Mouse (Mus musculus): ENCODE results near the gene Kl. TPM values are rescaled to one million over a fixed set of nuclear protein-coding genes. Genes with fewer than 3 reads are reported as not detected.
A peak's percentile ranks its signal among the peaks of the same experiment; 100 is the strongest.

The Kl gene
- total and polyA plus RNA-seq, 3 experiments, result not detected

- H3K9ac ChIP-seq (ENCODE audit: insufficient read depth, low read depth), result no peak overlapping the region
Measured at GRCm38 (mm10) chr5:150979341-150980136, 27.1 kb downstream of the Kl start.

GRCm38 (mm10) chr5:150982082-150982481 lies 29.7 kb downstream of the Kl start:
- in situ Hi-C loops (cut with MboI; ENCODE audit: low pct_ligation_motif_present, low pct_unique_long_range_greater_than_20kb, low sequenced_read_pairs), result no loop called here
- Histone ChIP-seq H3K9ac (ENCODE audit: insufficient read depth, low read depth) (no peak overlapping the region), H3K79me2 (replicated peaks; ENCODE audit: control insufficient read depth, extremely low read depth, insufficient read depth, poor library complexity, severe bottlenecking) (no peaks in the 10 kb centered on the region), H3K27ac (ENCODE audit: insufficient read depth, low read depth) (no peak overlapping the region), H3K27me3 (replicated peaks) (no peaks in the 10 kb centered on the region), H3K4me1 (ENCODE audit: control insufficient read depth in 1 of 2, insufficient read depth in 2 of 2) (no peaks in the 10 kb centered on the region), H3K36me3 (replicated peaks in 1 of 2; ENCODE audit: control insufficient read depth in 1 of 2, insufficient read depth in 1 of 2, low read length in 1 of 2) (no peaks in the 10 kb centered on the region), H3K4me3 (replicated peaks in 1 of 3; ENCODE audit: low read depth in 2 of 3, low read length in 2 of 3, poor library complexity in 1 of 3) (no peak overlapping the region), H3K9me3 (replicated peaks; ENCODE audit: low read length) (peaks cover 2% of the 10 kb centered on the region), H3K4me2 (ENCODE audit: insufficient read depth, low read depth, poor library complexity, severe bottlenecking) (no peak overlapping the region)
- no peak for TF ChIP-seq PAX5 (IDR thresholded peaks at IDR 0.05; ENCODE audit: low read length)
- TF ChIP-seq CHD2 (IDR thresholded peaks at IDR 0.05; ENCODE audit: low read length), result no peak
- TF ChIP-seq ZC3H11A (IDR thresholded peaks at IDR 0.05; ENCODE audit: low read depth, low read length), result no peak
- peak in 1 of 2 experiments; percentile 12; a peak in 1 of 4 replicates for TF ChIP-seq CTCF (conservative IDR thresholded peaks at IDR 0.05 in 1 of 2, IDR thresholded peaks at IDR 0.05 in 1 of 2; ENCODE audit: low read depth in 2 of 2, low read length in 2 of 2)
- TF ChIP-seq E2F4 (IDR thresholded peaks at IDR 0.05; ENCODE audit: insufficient replicate concordance, low read depth, low read length), result no peak
- DNase-seq (ENCODE audit: extremely low read depth), result no peak
- dilution Hi-C loops (cut with MboI; ENCODE audit: extremely low pct_ligation_motif_present, extremely low pct_unique_long_range_greater_than_20kb, low sequenced_read_pairs), result no loop called here

More at GRCm38 (mm10) chr5:150979341-150980136, 27.1 kb downstream of the Kl start:
- dilution Hi-C loops (cut with MboI; ENCODE audit: extremely low pct_ligation_motif_present, extremely low pct_unique_long_range_greater_than_20kb, low sequenced_read_pairs), result no loop called here
- no peaks in the 10 kb centered on the region for H3K27me3 ChIP-seq (replicated peaks)
- DNase-seq (ENCODE audit: extremely low read depth), result no peak
- TF ChIP-seq BHLHE40 (IDR thresholded peaks at IDR 0.05; ENCODE audit: low read depth, low read length) (no peak), CHD2 (IDR thresholded peaks at IDR 0.05; ENCODE audit: low read length) (no peak), MAFK (IDR thresholded peaks at IDR 0.05; ENCODE audit: insufficient replicate concordance, low read length) (no peak), NELFE (IDR thresholded peaks at IDR 0.05; ENCODE audit: low read depth, low read length) (no peak), RAD21 (IDR thresholded peaks at IDR 0.05; ENCODE audit: low read depth, low read length) (no peak), CHD1 (IDR thresholded peaks at IDR 0.05; ENCODE audit: low read depth, low read length) (no peak)
- H3K79me2 ChIP-seq (replicated peaks; ENCODE audit: control insufficient read depth, extremely low read depth, insufficient read depth, poor library complexity, severe bottlenecking), result no peaks in the 10 kb centered on the region
- no peak overlapping the region for H3K27ac ChIP-seq (ENCODE audit: insufficient read depth, low read depth)
- in situ Hi-C loops (cut with MboI; ENCODE audit: low pct_ligation_motif_present, low pct_unique_long_range_greater_than_20kb, low sequenced_read_pairs), result no loop called here
- no peak overlapping the region for H3K4me3 ChIP-seq (replicated peaks in 1 of 3; ENCODE audit: low read depth in 2 of 3, low read length in 2 of 3, poor library complexity in 1 of 3)
- peaks cover 2% of the 10 kb centered on the region for H3K9me3 ChIP-seq (replicated peaks; ENCODE audit: low read length)
- no peaks in the 10 kb centered on the region for H3K4me1 ChIP-seq (ENCODE audit: control insufficient read depth in 1 of 2, insufficient read depth in 2 of 2)
- H3K36me3 ChIP-seq (replicated peaks in 1 of 2; ENCODE audit: control insufficient read depth in 1 of 2, insufficient read depth in 1 of 2, low read length in 1 of 2), result no peaks in the 10 kb centered on the region
- no peak overlapping the region for H3K4me2 ChIP-seq (ENCODE audit: insufficient read depth, low read depth, poor library complexity, severe bottlenecking)

- no peak for DNase-seq (ENCODE audit: extremely low read depth)
- dilution Hi-C loops (cut with MboI; ENCODE audit: extremely low pct_ligation_motif_present, extremely low pct_unique_long_range_greater_than_20kb, low sequenced_read_pairs), result no loop called here
- in situ Hi-C loops (cut with MboI; ENCODE audit: low pct_ligation_motif_present, low pct_unique_long_range_greater_than_20kb, low sequenced_read_pairs), result no loop called here
Measured at GRCm38 (mm10) chr5:150994096-150994495, 41.7 kb downstream of the Kl start.

More at GRCm38 (mm10) chr5:150994096-150994495, 41.7 kb downstream of the Kl start:
- H3K4me3 ChIP-seq (replicated peaks in 1 of 3; ENCODE audit: low read depth in 2 of 3, low read length in 2 of 3, poor library complexity in 1 of 3), result no peak overlapping the region
- H3K9ac ChIP-seq (ENCODE audit: insufficient read depth, low read depth), result no peak overlapping the region
- H3K9me3 ChIP-seq (replicated peaks; ENCODE audit: low read length), result no peaks in the 10 kb centered on the region
- peaks cover 0 to 5% of the 10 kb centered on the region in 2 experiments; a peak in 1 of 4 replicates for H3K4me1 ChIP-seq (ENCODE audit: control insufficient read depth in 1 of 2, insufficient read depth in 2 of 2)
- H3K27me3 ChIP-seq (replicated peaks), result no peaks in the 10 kb centered on the region
- TF ChIP-seq GABPA (IDR thresholded peaks at IDR 0.05; ENCODE audit: insufficient replicate concordance, low read depth, low read length), result no peak
- TF ChIP-seq NELFE (IDR thresholded peaks at IDR 0.05; ENCODE audit: low read depth, low read length), result no peak
- TF ChIP-seq CHD1 (IDR thresholded peaks at IDR 0.05; ENCODE audit: low read depth, low read length), result no peak
- no peak for TF ChIP-seq SIN3A (IDR thresholded peaks at IDR 0.05; ENCODE audit: low read length)
- no peak for TF ChIP-seq MAX (IDR thresholded peaks at IDR 0.05; ENCODE audit: low read length)
- no peak overlapping the region for H3K27ac ChIP-seq (ENCODE audit: insufficient read depth, low read depth)
- H3K79me2 ChIP-seq (replicated peaks; ENCODE audit: control insufficient read depth, extremely low read depth, insufficient read depth, poor library complexity, severe bottlenecking), result no peaks in the 10 kb centered on the region
- no peak overlapping the region for H3K4me2 ChIP-seq (ENCODE audit: insufficient read depth, low read depth, poor library complexity, severe bottlenecking)
- H3K36me3 ChIP-seq (replicated peaks in 1 of 2; ENCODE audit: control insufficient read depth in 1 of 2, insufficient read depth in 1 of 2, low read length in 1 of 2), result no peaks in the 10 kb centered on the region
